Mouse (Mus musculus) hindbrain, embryonic 16.5 days (tissue): ENCODE data around the gene Ptpn5. TPM values are rescaled to one million over a fixed set of nuclear protein-coding genes. Genes with fewer than 3 reads are reported as not detected.

Experiments used
- ATAC-seq: fragments of 200-750 bp; cut with Nextera tagmentation; 2 replicates; pipeline ENCODE4 v1.8.0; 2017; ENCODE audit warnings: moderate TSS enrichment, moderate library complexity
- H3K27ac ChIP-seq: fragments of 300-500 bp; sonication (generic); 2 replicates; pipeline ENCODE4 v1.5.1; 2014; ENCODE audit warnings: low read depth, mild to moderate bottlenecking, control low read depth, low read length, moderate library complexity
- H3K27me3 ChIP-seq: fragments of 300-500 bp; sonication (generic); replicated peaks from 2 replicates; pipeline ENCODE4 v1.6.1; 2014; ENCODE audit warnings: low read length; ENCODE audit not compliant: control insufficient read depth, insufficient read depth
- H3K36me3 ChIP-seq: fragments of 300-500 bp; sonication (generic); 2 replicates; pipeline ENCODE4 v1.6.1; 2014; ENCODE audit warnings: mild to moderate bottlenecking, low read length, moderate library complexity, mixed read lengths; ENCODE audit not compliant: control insufficient read depth, insufficient read depth
- H3K4me1 ChIP-seq: fragments of 300-500 bp; sonication (generic); 2 replicates; pipeline ENCODE4 v1.6.1; 2014; ENCODE audit warnings: low read depth, low read length; ENCODE audit not compliant: control insufficient read depth, insufficient read depth
- H3K4me2 ChIP-seq: fragments of 300-500 bp; sonication (generic); 2 replicates; pipeline ENCODE4 v1.6.1; 2014; ENCODE audit warnings: mild to moderate bottlenecking, low read length, control low read depth, moderate library complexity
- H3K4me3 ChIP-seq: fragments of 300-500 bp; sonication (generic); 2 replicates; pipeline ENCODE4 v1.5.1; 2014; ENCODE audit warnings: mild to moderate bottlenecking, low read length, control low read depth, moderate library complexity
- H3K9ac ChIP-seq: fragments of 300-500 bp; sonication (generic); 2 replicates; pipeline ENCODE4 v1.6.1; 2014; ENCODE audit warnings: low read depth, mild to moderate bottlenecking, control low read depth, low read length, moderate library complexity
- H3K9me3 ChIP-seq: fragments of 300-500 bp; sonication (generic); 2 replicates; pipeline ENCODE4 v1.6.1; 2014; ENCODE audit warnings: mild to moderate bottlenecking, low read length, moderate library complexity; ENCODE audit not compliant: control insufficient read depth
- WGBS: fragments of 180-500 bp; shearing (Covaris S2); extraction: QIAGEN DNeasy Blood & Tissue Kit; methylation state at CpG from one replicate; pipeline ENCODE4 v1.1.7; 2014; 5-methylcytosine and 5-hydroxymethylcytosine counted together
- polyA plus RNA-seq: library from polyadenylated mRNA; unstranded; fragments of >200 nt; fragmentation: Nextera tagmentation; extraction: Ambion mirVana; gene quantifications from 2 replicates; pipeline ENCODE4 v1.2.1, GENCODE M21; 2015

Gene Ptpn5
- polyA plus RNA-seq, 1 experiment from 2014 or later, result 181 TPM

DNA sequence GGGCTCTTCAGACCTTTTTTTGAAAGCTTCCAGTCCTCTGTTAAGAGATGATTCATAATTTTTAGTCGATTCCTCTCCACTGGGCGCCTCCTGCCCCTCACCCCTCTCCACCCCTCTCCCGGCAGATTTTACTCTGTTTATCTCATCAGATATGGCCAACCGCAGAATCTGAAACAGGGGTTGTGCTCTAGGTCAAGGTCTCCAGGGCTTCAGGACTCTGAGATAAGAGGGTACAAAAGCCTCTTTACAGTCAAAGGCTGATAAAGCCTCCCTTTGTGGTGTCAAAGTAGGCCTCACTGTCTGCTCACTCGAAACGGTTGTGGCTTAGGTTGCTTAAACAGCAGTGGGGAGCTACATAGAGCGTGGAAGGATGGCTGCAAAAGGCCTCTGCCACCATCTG lies 74.1 kb downstream of the Ptpn5 start:
- no peak for ATAC-seq
- no peaks in the 10 kb centered on the region for H3K36me3 ChIP-seq
- H3K9me3 ChIP-seq, result no peaks in the 10 kb centered on the region
- H3K27ac ChIP-seq, result no peak overlapping the region
- no peak overlapping the region for H3K9ac ChIP-seq
- no peak overlapping the region for H3K4me2 ChIP-seq
- no peaks in the 10 kb centered on the region for H3K27me3 ChIP-seq
- no peak overlapping the region for H3K4me3 ChIP-seq
- no peaks in the 10 kb centered on the region for H3K4me1 ChIP-seq
- WGBS, result 84% methylated on average over 7 of the region's 7 CpGs

DNA sequence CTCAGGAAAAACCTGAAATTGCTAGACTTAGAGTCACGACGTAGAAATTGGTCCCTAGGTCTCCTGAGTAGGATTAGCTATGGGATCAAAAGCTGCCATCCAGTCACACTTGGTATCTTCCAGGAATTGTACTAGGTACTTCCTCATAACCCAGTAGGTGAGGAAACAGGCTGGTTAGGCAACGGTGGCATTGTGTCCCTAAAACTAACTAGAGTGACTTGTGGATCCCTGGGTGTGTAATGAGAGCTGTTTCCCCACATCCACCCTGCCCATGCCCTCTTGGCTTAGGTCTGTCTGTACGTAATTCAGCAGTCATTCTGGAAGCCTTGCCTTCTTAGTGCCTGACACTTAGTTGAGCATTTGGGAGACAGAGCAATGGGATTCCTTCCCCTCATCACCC lies 77.2 kb downstream of the Ptpn5 start:
- H3K4me2 ChIP-seq, result no peak overlapping the region
- H3K4me1 ChIP-seq, result peaks cover 15% of the 10 kb centered on the region
- H3K9ac ChIP-seq, result no peak overlapping the region
- WGBS, result 86% methylated on average over 4 of the region's 4 CpGs
- no peaks in the 10 kb centered on the region for H3K27me3 ChIP-seq
- no peaks in the 10 kb centered on the region for H3K9me3 ChIP-seq
- no peak overlapping the region for H3K4me3 ChIP-seq
- H3K36me3 ChIP-seq, result peaks cover 6% of the 10 kb centered on the region; the same call in 1 of the 2 replicates
- no peak overlapping the region for H3K27ac ChIP-seq
- ATAC-seq, result no peak

DNA sequence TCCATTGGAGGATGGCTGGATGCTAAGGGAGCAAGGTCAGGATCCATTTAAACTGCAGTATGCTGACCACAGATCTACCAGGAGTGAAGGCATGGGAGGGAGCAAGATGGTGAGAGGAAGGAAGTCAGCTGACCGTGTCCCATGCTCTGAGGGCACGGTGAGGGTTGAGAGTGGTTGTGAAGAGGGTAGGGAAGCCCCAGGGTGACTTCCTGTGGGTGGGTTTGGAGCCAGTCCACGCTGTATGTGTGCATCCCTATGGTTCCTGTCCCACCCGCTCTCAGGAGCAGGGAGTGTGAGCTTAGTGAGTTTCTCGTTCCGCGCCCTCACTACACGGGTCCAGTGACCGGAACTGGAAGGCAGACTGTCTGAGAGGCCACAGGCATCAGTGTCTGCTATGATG lies 77.7 kb downstream of the Ptpn5 start:
- peaks cover 19% of the 10 kb centered on the region for H3K4me1 ChIP-seq
- H3K4me3 ChIP-seq, result no peak overlapping the region
- H3K9ac ChIP-seq, result no peak overlapping the region
- H3K27me3 ChIP-seq, result no peaks in the 10 kb centered on the region
- peaks cover 6% of the 10 kb centered on the region; the same call in 1 of the 2 replicates for H3K36me3 ChIP-seq
- no peak for ATAC-seq
- H3K27ac ChIP-seq, result no peak overlapping the region
- no peak overlapping the region for H3K4me2 ChIP-seq
- WGBS, result 84% methylated on average over 9 of the region's 9 CpGs
- H3K9me3 ChIP-seq, result no peaks in the 10 kb centered on the region

DNA sequence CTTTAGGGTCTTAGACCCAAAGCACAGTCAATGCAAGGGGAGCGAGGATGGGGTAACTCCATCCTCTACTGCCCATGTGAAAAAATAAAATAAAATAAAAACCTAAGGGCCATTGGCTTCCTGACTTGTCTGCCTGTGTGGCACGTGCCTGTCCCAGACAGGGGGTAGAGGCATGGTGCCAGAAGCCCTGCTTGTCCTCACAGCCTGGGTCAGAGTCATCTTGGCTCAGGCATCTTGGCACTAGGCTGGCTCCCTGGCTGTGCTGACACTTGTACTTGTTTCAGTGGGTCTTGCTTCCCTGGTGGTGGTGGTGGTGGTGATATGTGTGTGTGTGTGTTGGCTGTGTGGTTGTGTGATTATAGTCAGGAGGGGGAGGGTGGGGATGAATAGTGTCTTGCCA lies 78.8 kb downstream of the Ptpn5 start:
- Histone ChIP-seq H3K36me3 (peaks cover 6% of the 10 kb centered on the region; the same call in 1 of the 2 replicates), H3K9me3 (no peaks in the 10 kb centered on the region), H3K27ac (no peak overlapping the region), H3K4me2 (no peak overlapping the region), H3K27me3 (no peaks in the 10 kb centered on the region), H3K9ac (no peak overlapping the region), H3K4me3 (no peak overlapping the region), H3K4me1 (peaks cover 19% of the 10 kb centered on the region)
- ATAC-seq, result no peak
- WGBS, result 65% methylated on average over 2 of the region's 2 CpGs

DNA sequence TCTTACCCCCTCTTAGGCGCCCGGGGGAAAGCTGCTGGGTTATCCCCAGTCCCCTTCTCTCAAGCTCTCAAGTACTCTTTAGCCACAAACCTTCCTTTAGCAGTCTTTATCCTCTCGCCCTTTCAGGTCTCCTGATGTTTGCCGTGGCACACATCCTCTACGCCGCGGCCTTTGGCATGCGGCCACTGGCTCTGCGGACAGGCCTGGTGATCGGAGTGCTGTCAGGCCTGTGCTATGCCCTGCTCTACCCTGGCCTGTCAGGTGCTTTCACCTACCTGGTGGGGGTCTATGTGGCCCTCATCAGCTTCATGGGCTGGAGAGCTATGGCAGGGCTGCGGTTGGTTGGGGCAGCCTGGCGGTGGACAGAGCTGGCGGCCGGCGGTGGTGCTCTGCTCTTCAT lies 80.2 kb downstream of the Ptpn5 start:
- Histone ChIP-seq H3K4me1 (peaks cover 19% of the 10 kb centered on the region), H3K4me2 (no peak overlapping the region), H3K27me3 (no peaks in the 10 kb centered on the region), H3K27ac (no peak overlapping the region), H3K9me3 (no peaks in the 10 kb centered on the region), H3K4me3 (no peak overlapping the region), H3K36me3 (peaks cover 6% of the 10 kb centered on the region; the same call in 1 of the 2 replicates), H3K9ac (no peak overlapping the region)
- no peak for ATAC-seq
- WGBS, result 90% methylated on average over 15 of the region's 15 CpGs

DNA sequence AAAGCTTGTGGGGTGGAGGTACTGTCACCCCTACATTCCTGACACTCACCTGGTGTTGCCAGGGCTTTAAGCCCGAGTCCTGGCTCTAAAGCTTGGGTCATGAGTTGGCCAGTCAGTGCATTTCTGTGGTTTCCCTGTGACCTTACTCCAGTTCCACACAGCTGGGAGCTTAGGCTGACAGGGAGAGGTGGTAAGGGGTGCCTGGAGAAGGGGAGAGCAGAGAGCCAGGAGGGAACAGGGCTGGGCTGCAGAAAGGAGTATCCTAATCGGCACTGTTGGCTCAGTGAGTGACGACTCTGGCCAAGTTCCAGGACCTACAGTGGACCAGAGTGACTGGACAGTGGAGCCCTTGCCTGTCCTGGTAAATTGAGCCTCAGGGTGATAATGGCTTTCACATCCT lies 81.2 kb downstream of the Ptpn5 start:
- 35% methylated on average over 3 of the region's 3 CpGs for WGBS
- ATAC-seq, result no peak
- Histone ChIP-seq H3K9me3 (no peaks in the 10 kb centered on the region), H3K27me3 (no peaks in the 10 kb centered on the region), H3K9ac (peak overlapping the region; percentile 48), H3K4me1 (peaks cover 19% of the 10 kb centered on the region), H3K36me3 (peaks cover 6% of the 10 kb centered on the region; the same call in 1 of the 2 replicates), H3K4me2 (peak overlapping the region; percentile 92), H3K27ac (peak overlapping the region; percentile 67; the same call in 1 of the 2 replicates), H3K4me3 (no peak overlapping the region)

DNA sequence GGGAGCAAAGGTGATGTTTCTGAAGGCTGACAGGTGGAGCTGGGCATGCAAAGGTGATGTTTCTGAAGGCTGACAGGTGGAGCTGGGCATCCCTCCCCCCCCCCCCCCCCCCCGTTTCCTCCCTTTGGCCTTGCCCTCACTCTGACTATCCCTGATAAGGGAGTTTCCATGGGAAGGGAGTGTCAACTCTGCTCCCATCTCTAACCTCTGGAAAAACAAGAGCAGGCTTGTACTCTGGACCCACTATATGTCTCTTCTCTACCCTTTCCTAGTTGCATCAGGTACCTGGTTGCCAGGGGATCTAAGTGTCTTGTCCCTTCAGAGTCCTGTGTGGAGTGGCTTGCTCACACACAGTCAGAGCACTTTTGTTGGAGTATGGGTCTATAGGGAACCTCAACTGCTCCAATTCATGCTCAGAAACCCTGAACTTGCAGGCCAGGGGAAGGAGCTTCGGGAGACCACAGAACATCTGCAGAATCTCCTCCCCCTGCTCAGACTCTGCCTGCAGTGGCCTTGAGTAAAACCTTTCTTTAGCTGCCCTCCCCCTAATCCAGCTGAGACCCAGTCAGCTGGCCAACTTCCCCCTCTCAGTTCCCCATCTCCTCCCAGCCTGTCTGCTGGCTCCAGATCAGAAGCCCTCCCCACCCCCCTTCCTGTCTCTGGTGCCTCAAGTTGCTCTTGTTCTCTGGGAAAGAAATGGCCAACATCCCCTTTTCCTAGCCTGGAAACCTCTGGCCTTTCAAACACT lies 81.9 kb downstream of the Ptpn5 start:
- 15% methylated on average over 1 of the region's 2 CpGs for WGBS

DNA sequence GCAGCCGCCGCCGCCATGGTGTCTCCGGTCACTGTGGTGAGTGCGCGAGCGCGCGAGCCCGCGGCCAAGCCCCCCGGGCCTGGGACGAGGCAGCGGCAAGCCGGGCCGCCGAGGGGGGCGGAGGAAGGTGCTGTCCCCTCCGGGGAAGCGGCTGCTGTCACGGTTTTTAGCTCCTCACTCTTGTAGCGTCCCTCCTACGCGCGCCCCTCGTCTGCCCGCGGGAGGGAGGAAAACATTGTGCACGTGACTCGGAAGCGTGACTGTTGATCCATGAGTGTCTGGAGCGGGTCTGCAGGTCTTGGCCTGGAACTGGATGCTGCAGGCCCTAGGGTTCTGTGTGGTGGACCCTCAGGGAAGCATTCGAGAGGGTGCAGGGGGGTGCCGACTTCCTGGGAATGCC lies 82.7 kb downstream of the Ptpn5 start:
- WGBS, result 1% methylated on average over 8 of the region's 34 CpGs
- H3K27ac ChIP-seq, result peak overlapping the region; percentile 87
- H3K9ac ChIP-seq, result peak overlapping the region; percentile 91
- H3K4me3 ChIP-seq, result peak overlapping the region; percentile 98
- H3K4me2 ChIP-seq, result peak overlapping the region; percentile 92
- H3K4me1 ChIP-seq, result peaks cover 19% of the 10 kb centered on the region
- ATAC-seq, result peak; percentile 64; the same call in 1 of the 2 replicates
- peaks cover 6% of the 10 kb centered on the region; the same call in 1 of the 2 replicates for H3K36me3 ChIP-seq
- no peaks in the 10 kb centered on the region for H3K9me3 ChIP-seq
- H3K27me3 ChIP-seq, result no peaks in the 10 kb centered on the region

More for the DNA sequence above, 81.9 kb downstream of the Ptpn5 start:
- no peak for ATAC-seq
- H3K27me3 ChIP-seq, result no peaks in the 10 kb centered on the region
- no peaks in the 10 kb centered on the region for H3K9me3 ChIP-seq
- peaks cover 6% of the 10 kb centered on the region; the same call in 1 of the 2 replicates for H3K36me3 ChIP-seq
- H3K27ac ChIP-seq, result peak overlapping the region; percentile 67
- peak overlapping the region; percentile 92 for H3K4me2 ChIP-seq
- H3K9ac ChIP-seq, result peak overlapping the region; percentile 91
- H3K4me1 ChIP-seq, result peaks cover 19% of the 10 kb centered on the region
- H3K4me3 ChIP-seq, result peak overlapping the region; percentile 98

DNA sequence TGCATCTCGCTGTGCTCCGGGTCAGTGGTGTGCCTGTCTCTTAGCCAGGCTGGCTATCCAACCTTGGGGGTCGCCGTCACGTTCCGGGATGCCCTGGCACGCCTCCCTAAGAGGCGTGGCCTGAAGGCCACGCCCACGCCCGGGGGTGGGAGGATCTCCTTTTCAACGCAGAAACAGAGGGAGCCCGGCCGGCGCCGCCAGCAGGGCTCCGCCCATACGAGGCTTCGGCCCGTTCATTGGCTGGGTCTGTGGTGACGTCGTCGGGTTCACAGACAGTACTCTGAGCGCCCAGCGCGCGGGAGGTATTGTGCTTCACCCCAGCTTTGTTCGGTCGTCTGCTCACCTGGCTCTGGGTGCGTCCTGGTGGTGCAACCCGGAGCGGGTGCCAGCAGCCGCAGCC lies 83.1 kb downstream of the Ptpn5 start, which contains the start of gene Tmem86a:
Gene Tmem86a, plus strand, starts transcription at position 236 of the 400 bp plus-strand sequence.
- no peaks in the 10 kb centered on the region for H3K27me3 ChIP-seq
- peak within 1 kb of the TSS; percentile 91 for H3K9ac ChIP-seq
- H3K4me1 ChIP-seq, result peaks cover 19% of the 10 kb centered on the region
- no peaks in the 10 kb centered on the region for H3K9me3 ChIP-seq
- H3K4me3 ChIP-seq, result peak within 1 kb of the TSS; percentile 98
- H3K4me2 ChIP-seq, result peak within 1 kb of the TSS; percentile 92
- peak within 1 kb of the TSS; percentile 87 for H3K27ac ChIP-seq
- H3K36me3 ChIP-seq, result peaks cover 6% of the 10 kb centered on the region; the same call in 1 of the 2 replicates
- peak; percentile 99 for ATAC-seq
- WGBS, result under 1% methylated on average over 30 of the region's 33 CpGs
